Mouse (Mus musculus) CD4-positive, CD25-positive, alpha-beta regulatory T cell, adult 4 months (primary cell): Measurements from ENCODE around the gene Ep400. TPM values are rescaled to one million over a fixed set of nuclear protein-coding genes. Genes with fewer than 3 reads are reported as not detected.

Experiments used
- ATAC-seq: one replicate; pipeline ENCODE4 v1.8.0; 2017
- polyA plus RNA-seq, 2 experiments: library from polyadenylated mRNA; unstranded; fragments of 100-300 nt; shearing (Covaris generic); gene quantifications; one replicate each; pipeline ENCODE4 v1.2.1; 2017

The Ep400 gene
- 10 to 100 TPM; 64.5 to 99.0 TPM for polyA plus RNA-seq

DNA sequence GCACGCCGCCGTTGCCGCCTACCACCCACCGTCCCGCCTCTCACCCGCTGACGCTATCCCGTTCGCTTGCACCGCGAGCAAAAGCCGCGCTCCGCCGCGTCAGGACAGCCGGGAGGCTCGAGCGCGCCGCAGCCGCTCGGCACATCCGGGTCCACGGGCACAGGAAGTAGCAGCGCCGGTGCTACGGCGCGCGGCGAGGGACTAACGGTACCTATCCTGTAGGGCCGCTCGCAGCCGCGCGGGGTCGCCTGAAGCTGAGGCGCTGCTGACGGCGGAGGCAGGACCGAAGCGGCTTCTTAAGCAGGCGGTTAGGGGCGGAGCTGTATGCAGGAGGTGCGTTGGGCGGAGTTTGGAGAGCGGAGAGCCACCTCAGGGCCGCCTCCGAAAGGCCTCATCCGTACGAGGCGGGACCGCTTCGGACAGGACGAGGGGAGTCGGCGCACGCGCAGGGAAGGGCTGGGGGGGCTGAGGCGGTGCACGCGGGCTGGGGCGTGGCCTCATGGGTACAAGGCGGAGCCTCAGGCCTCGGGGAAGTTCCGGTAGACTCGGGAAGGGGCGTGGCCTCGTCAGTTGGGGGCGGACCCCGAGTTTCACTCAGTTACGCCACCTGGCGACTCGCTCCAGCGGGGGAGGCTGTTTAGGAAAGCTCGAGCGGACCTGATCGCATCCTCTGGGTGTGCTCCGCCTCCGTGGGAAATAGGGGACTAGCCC, at the start of gene Ep400:
Gene Ep400, minus strand, starts transcription at position 270 of the 711 bp plus-strand sequence.
- peak; percentile 92 for ATAC-seq

- peak; percentile 90 for ATAC-seq
These were observed 39.3 kb upstream of the Ep400 start, which contains the start of gene Ulk1 for GRCm38 (mm10) chr5:110809667-110810325. TSS of gene Ulk1 (minus strand) at chr5:110810097.

GRCm38 (mm10) chr5:110808821-110809666, 38.5 kb upstream of the Ep400 start:
- no peak for ATAC-seq

GRCm38 (mm10) chr5:110808061-110808631, 37.6 kb upstream of the Ep400 start:
- ATAC-seq = peak; percentile 61

- ATAC-seq = no peak
These were observed 36.9 kb upstream of the Ep400 start for GRCm38 (mm10) chr5:110807453-110807852.

DNA sequence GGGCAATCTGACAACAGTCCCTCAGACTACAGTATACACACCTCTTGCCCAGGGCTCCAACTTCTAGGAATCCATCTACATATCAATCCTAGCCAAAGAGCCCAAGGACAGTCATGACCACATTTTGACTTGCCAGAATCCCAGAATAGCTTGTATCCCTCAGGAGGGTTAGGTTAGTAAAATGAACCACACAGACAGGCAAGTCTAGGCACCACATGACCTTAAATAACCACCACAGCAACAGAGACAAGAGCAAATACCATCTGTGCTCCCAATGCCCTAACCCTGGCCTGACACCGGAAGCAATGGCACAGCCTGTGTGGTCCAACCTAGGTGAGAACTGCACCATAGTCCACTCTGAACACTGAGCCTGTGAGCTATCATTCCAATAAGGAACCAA, 36.2 kb upstream of the Ep400 start:
- no peak for ATAC-seq

DNA sequence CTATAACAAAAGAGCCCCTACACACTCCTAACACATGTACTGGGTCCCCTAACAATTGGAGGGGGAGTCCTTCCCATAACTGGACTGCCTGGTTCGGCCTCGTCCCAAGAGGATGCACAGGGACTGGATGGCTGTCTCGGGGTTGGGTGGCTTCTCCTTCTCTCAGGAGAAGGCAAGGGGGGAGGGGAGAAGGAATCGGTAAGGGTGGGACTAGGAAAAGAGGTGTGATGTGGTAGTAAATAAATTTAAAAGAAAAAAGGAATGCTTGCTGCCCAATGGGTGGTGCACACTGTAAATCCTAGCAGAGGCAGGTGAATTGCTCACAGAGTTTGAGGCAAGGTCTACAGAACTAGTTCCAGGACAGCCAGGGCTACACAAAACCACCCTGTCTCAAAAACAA, 35.6 kb upstream of the Ep400 start:
- ATAC-seq = no peak

GRCm38 (mm10) chr5:110804012-110804743, 33.7 kb upstream of the Ep400 start:
- no peak for ATAC-seq

GRCm38 (mm10) chr5:110802809-110803208, 32.3 kb upstream of the Ep400 start:
- no peak for ATAC-seq

DNA sequence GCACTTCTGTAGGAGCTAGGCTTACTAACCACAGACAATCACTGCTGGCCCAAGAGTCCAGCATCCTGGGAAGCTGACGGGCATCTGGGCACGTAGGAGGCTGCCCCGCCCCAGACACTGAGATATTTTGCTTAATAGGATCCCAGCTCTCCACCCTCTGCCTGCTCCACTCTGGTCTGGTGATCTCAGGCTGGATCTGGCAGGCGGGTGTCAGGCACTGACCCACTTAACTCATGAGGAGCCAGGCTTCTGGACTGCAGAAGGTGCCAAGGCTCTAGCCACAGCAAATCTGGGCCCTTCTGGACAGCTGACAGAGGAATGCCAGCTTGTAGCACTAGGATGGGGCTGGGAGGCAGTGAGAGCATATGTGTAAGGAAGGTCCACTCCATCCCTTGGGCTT, 31.7 kb upstream of the Ep400 start:
- no peak for ATAC-seq

GRCm38 (mm10) chr5:110801036-110801624, 30.6 kb upstream of the Ep400 start:
- no peak for ATAC-seq

GRCm38 (mm10) chr5:110797696-110798095, 27.2 kb upstream of the Ep400 start:
- ATAC-seq = no peak

DNA sequence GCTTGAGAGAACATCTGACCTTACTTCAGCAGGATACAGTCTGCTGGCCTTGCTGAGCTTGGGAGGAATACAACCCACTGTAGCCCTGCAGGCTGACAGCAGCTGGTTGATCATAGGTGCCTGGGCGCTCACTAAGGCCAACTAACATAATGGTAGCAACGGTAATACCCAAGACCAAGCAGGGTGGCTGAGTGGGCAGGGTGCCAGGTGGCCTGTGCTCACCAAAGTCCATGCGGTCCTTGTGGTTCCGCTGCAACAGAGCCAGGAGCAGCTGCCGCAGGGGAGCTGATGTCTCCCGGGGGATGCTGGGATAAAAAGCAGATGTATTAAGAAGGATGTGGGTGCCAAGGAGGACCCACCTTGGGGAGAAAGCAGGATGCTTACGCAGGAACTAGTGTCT, 23.8 kb upstream of the Ep400 start:
- no peak for ATAC-seq

DNA sequence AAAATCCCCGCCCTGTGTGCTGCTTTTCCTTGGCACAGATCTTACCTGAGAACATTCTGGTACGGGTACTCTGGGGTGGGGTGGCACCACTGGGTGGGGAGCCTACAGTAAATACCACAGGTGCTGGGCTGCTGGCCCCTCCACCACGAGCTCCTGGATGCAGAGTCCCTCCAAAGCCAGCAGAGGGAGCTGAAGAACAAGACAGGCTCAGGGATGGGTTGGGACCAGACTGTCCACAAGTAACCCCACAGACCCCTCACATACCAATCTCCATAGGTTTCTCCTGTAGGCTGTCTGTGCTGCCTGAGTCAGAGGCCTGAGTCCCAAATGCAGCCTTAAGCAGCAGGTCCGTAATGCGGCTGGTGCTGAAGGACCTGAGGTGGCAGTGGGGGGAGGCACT, 18.2 kb upstream of the Ep400 start:
- ATAC-seq = peak; percentile 76

- ATAC-seq = no peak
These were observed 15.7 kb upstream of the Ep400 start for GRCm38 (mm10) chr5:110786081-110786835.

DNA sequence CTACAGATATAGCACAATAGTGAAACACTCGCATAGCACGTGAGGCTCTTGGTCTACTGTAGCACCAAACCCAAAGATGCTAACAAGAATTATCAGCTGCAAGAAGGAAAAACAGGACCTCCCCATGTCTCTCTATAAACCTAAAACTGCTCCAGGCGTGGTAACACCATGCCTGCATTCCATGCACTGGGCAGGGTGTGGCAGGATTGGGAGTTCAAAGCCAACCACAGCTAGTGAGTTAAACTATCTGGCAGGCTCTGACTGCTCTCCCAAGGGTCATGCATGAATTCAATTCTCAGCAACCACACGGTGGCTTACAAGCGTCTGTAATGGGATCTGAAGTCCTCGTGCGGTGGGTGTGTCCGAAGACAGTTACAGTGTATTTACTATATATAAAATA, 12.6 kb upstream of the Ep400 start:
- ATAC-seq = no peak

DNA sequence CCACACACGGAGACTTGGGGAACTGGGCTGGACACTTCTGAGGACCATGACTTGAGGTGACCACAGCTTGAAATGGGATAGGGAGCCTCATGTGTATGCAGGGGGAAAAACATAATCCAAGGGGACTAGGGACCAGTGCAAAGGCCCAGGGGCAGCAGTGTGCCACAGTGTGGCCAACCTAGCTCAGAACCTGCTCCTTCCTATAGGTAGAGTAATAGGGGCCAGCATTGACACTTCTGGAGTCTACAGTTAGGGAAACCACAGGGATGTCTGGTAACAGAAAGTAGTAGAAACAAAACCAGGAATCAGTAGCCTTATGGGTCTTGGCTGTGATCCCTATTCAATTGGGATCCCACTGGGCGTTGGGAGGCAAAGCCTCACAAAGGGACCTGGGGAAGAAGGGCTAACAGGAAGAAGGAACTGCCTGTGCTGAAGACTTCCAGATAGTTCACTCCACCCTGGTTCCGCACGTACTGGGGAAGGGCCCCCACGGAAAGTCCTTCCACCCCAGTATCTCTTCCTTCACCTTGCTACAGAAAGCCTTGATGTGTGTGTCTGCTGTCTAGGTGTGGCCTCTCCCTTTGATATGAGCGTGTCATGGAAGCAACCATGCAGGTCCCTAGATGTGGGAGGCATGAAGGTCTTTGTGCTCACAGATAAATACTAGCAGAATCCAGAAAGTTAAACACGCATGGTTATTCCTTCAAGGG, 11.2 kb upstream of the Ep400 start:
- no peak for ATAC-seq

- ATAC-seq = no peak
These were observed 10.4 kb upstream of the Ep400 start for GRCm38 (mm10) chr5:110780761-110781528.

DNA sequence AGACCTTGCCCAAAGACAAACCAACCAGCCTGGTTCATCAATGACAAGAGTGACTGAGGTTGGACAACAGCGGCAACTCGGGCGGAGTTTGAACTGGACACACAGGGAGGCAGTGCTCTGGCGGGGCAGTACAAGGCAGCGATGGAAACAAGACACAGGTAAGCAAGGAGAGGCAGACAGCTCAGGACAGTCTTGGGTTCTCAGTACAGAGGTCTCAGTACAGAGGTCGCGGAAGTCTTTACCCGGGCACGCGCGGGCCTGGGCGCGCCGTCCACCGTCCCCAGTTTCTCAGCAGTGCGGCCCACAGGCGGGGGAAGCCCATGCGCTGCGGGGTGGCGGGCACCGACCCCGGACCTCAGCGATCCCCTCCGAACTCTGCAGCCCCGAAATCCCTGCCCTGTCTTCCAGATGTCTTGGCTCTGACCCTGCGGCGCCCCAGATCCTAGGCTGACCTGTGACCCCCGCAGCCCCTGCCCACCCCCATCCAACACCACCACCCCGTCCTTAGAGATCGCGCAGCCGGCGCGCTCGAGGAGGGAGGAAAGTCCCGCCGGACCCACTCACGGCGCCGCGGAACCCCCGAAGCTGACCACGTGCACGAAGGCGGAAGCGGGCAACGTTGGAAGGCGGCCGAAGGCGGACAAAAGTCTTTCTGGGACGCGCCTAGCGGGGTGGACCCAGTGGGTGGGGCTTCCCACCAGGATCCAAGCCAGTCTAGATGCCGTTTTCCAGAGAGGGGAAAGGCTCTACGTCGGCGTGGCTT, 9.7 kb upstream of the Ep400 start, which contains the start of gene Pus1:
Gene Pus1, minus strand, starts transcription at position 662 of the 763 bp plus-strand sequence.
- ATAC-seq = peak; percentile 89
